Mouse (Mus musculus): ENCODE results near the gene Rex1bd. TPM values are rescaled to one million over a fixed set of nuclear protein-coding genes. Genes with fewer than 3 reads are reported as not detected.
A peak's percentile ranks its signal among the peaks of the same experiment; 100 is the strongest.

Rex1bd gene
- polyA plus RNA-seq, 1 experiment from 2014 or later, result 172 TPM

GRCm38 (mm10) chr8:70490880-70491495, 15.6 kb downstream of the Rex1bd start:
- H3K4me1 ChIP-seq (ENCODE audit: control insufficient read depth, insufficient read depth, low read length), result peaks cover 37% of the 10 kb centered on the region
- no peak overlapping the region for H3K27ac ChIP-seq (ENCODE audit: low read depth, low read length)
- no peak overlapping the region for H3K4me2 ChIP-seq (ENCODE audit: low read depth, low read length)
- H3K36me3 ChIP-seq (ENCODE audit: control insufficient read depth, insufficient read depth, low read length), result no peaks in the 10 kb centered on the region
- no peak overlapping the region for H3K4me3 ChIP-seq (ENCODE audit: low read depth, low read length)
- 2% methylated on average over 20 of the region's 20 CpGs for WGBS
- no peaks in the 10 kb centered on the region for H3K9me3 ChIP-seq (ENCODE audit: control insufficient read depth, low read length)
- H3K9ac ChIP-seq (replicated peaks; ENCODE audit: low read depth, low read length), result no peak overlapping the region
- ATAC-seq (ENCODE audit: low read depth), result no peak
- H3K27me3 ChIP-seq (ENCODE audit: control insufficient read depth, insufficient read depth, low read length), result peaks cover 77% of the 10 kb centered on the region

- peaks cover 37% of the 10 kb centered on the region for H3K4me1 ChIP-seq (ENCODE audit: control insufficient read depth, insufficient read depth, low read length)
- H3K27me3 ChIP-seq (ENCODE audit: control insufficient read depth, insufficient read depth, low read length), result peaks cover 77% of the 10 kb centered on the region
- ATAC-seq (ENCODE audit: low read depth), result no peak
- H3K9me3 ChIP-seq (ENCODE audit: control insufficient read depth, low read length), result no peaks in the 10 kb centered on the region
- no peaks in the 10 kb centered on the region for H3K36me3 ChIP-seq (ENCODE audit: control insufficient read depth, insufficient read depth, low read length)
- 9% methylated on average over 10 of the region's 10 CpGs for WGBS
- H3K4me2 ChIP-seq (ENCODE audit: low read depth, low read length), result no peak overlapping the region
- H3K27ac ChIP-seq (ENCODE audit: low read depth, low read length), result no peak overlapping the region
- H3K9ac ChIP-seq (replicated peaks; ENCODE audit: low read depth, low read length), result no peak overlapping the region
- no peak overlapping the region for H3K4me3 ChIP-seq (ENCODE audit: low read depth, low read length)
Observed at GRCm38 (mm10) chr8:70490061-70490879, 16.3 kb downstream of the Rex1bd start.

GRCm38 (mm10) chr8:70489576-70489975, 17.0 kb downstream of the Rex1bd start:
- no peak overlapping the region for H3K9ac ChIP-seq (replicated peaks; ENCODE audit: low read depth, low read length)
- peaks cover 37% of the 10 kb centered on the region for H3K4me1 ChIP-seq (ENCODE audit: control insufficient read depth, insufficient read depth, low read length)
- H3K27ac ChIP-seq (ENCODE audit: low read depth, low read length), result no peak overlapping the region
- under 1% methylated on average over 31 of the region's 41 CpGs for WGBS
- ATAC-seq (ENCODE audit: low read depth), result no peak
- H3K9me3 ChIP-seq (ENCODE audit: control insufficient read depth, low read length), result no peaks in the 10 kb centered on the region
- no peak overlapping the region for H3K4me2 ChIP-seq (ENCODE audit: low read depth, low read length)
- no peaks in the 10 kb centered on the region for H3K36me3 ChIP-seq (ENCODE audit: control insufficient read depth, insufficient read depth, low read length)
- peaks cover 74% of the 10 kb centered on the region for H3K27me3 ChIP-seq (ENCODE audit: control insufficient read depth, insufficient read depth, low read length)
- no peak overlapping the region; the same call in 1 of the 2 replicates for H3K4me3 ChIP-seq (ENCODE audit: low read depth, low read length)

GRCm38 (mm10) chr8:70488931-70489470, 17.6 kb downstream of the Rex1bd start:
- H3K4me2 ChIP-seq (ENCODE audit: low read depth, low read length), result 0 out of 2 replicates have a peak overlapping the region, but pooled peaks have one; percentile 6
- peak overlapping the region; percentile 9; the same call in 1 of the 2 replicates for H3K4me3 ChIP-seq (ENCODE audit: low read depth, low read length)
- peaks cover 4% of the 10 kb centered on the region; the same call in 1 of the 2 replicates for H3K36me3 ChIP-seq (ENCODE audit: control insufficient read depth, insufficient read depth, low read length)
- H3K27ac ChIP-seq (ENCODE audit: low read depth, low read length), result no peak overlapping the region
- no peak for ATAC-seq (ENCODE audit: low read depth)
- H3K4me1 ChIP-seq (ENCODE audit: control insufficient read depth, insufficient read depth, low read length), result peaks cover 35% of the 10 kb centered on the region
- H3K9ac ChIP-seq (replicated peaks; ENCODE audit: low read depth, low read length), result no peak overlapping the region
- under 1% methylated on average over 14 of the region's 14 CpGs for WGBS
- no peaks in the 10 kb centered on the region for H3K9me3 ChIP-seq (ENCODE audit: control insufficient read depth, low read length)
- H3K27me3 ChIP-seq (ENCODE audit: control insufficient read depth, insufficient read depth, low read length), result peaks cover 71% of the 10 kb centered on the region

GRCm38 (mm10) chr8:70487993-70488796, 18.4 kb downstream of the Rex1bd start:
- H3K4me1 ChIP-seq (ENCODE audit: control insufficient read depth, insufficient read depth, low read length), result peaks cover 29% of the 10 kb centered on the region
- H3K9me3 ChIP-seq (ENCODE audit: control insufficient read depth, low read length), result no peaks in the 10 kb centered on the region
- no peak overlapping the region for H3K9ac ChIP-seq (replicated peaks; ENCODE audit: low read depth, low read length)
- H3K27me3 ChIP-seq (ENCODE audit: control insufficient read depth, insufficient read depth, low read length), result peaks cover 63% of the 10 kb centered on the region
- H3K27ac ChIP-seq (ENCODE audit: low read depth, low read length), result no peak overlapping the region
- ATAC-seq (ENCODE audit: low read depth), result no peak
- peaks cover 5% of the 10 kb centered on the region; the same call in 1 of the 2 replicates for H3K36me3 ChIP-seq (ENCODE audit: control insufficient read depth, insufficient read depth, low read length)
- 2% methylated on average over 55 of the region's 55 CpGs for WGBS
- H3K4me2 ChIP-seq (ENCODE audit: low read depth, low read length), result peak overlapping the region; percentile 75
- H3K4me3 ChIP-seq (ENCODE audit: low read depth, low read length), result peak overlapping the region; percentile 9; the same call in 1 of the 2 replicates

GRCm38 (mm10) chr8:70486941-70487520, 19.5 kb downstream of the Rex1bd start, which contains the start of gene Tmem59l:
Gene Tmem59l, minus strand, starts transcription at chr8:70487358.
- Histone ChIP-seq H3K36me3 (ENCODE audit: control insufficient read depth, insufficient read depth, low read length) (peaks cover 5% of the 10 kb centered on the region; the same call in 1 of the 2 replicates), H3K27me3 (ENCODE audit: control insufficient read depth, insufficient read depth, low read length) (peaks cover 52% of the 10 kb centered on the region), H3K4me1 (ENCODE audit: control insufficient read depth, insufficient read depth, low read length) (peaks cover 19% of the 10 kb centered on the region), H3K9ac (replicated peaks; ENCODE audit: low read depth, low read length) (peak within 1 kb of the TSS; percentile 78), H3K4me3 (ENCODE audit: low read depth, low read length) (peak within 1 kb of the TSS; percentile 57), H3K9me3 (ENCODE audit: control insufficient read depth, low read length) (no peaks in the 10 kb centered on the region), H3K4me2 (ENCODE audit: low read depth, low read length) (peak within 1 kb of the TSS; percentile 75), H3K27ac (ENCODE audit: low read depth, low read length) (0 out of 2 replicates have a peak within 1 kb of the TSS, but pooled peaks have one; percentile 7)
- WGBS, result 4% methylated on average over 30 of the region's 33 CpGs
- ATAC-seq (ENCODE audit: low read depth), result peak; percentile 84

- peak overlapping the region; percentile 78 for H3K9ac ChIP-seq (replicated peaks; ENCODE audit: low read depth, low read length)
- ATAC-seq (ENCODE audit: low read depth), result no peak
- H3K27ac ChIP-seq (ENCODE audit: low read depth, low read length), result no peak overlapping the region
- 56% methylated on average over 7 of the region's 7 CpGs for WGBS
- peak overlapping the region; percentile 75 for H3K4me2 ChIP-seq (ENCODE audit: low read depth, low read length)
- peak overlapping the region; percentile 57; the same call in 1 of the 2 replicates for H3K4me3 ChIP-seq (ENCODE audit: low read depth, low read length)
- peaks cover 19% of the 10 kb centered on the region for H3K4me1 ChIP-seq (ENCODE audit: control insufficient read depth, insufficient read depth, low read length)
- no peaks in the 10 kb centered on the region for H3K9me3 ChIP-seq (ENCODE audit: control insufficient read depth, low read length)
- peaks cover 44% of the 10 kb centered on the region for H3K27me3 ChIP-seq (ENCODE audit: control insufficient read depth, insufficient read depth, low read length)
- peaks cover 5% of the 10 kb centered on the region; the same call in 1 of the 2 replicates for H3K36me3 ChIP-seq (ENCODE audit: control insufficient read depth, insufficient read depth, low read length)
Observed at GRCm38 (mm10) chr8:70486191-70486681, 20.3 kb downstream of the Rex1bd start.

GRCm38 (mm10) chr8:70482943-70483342, 23.6 kb downstream of the Rex1bd start:
- ATAC-seq (ENCODE audit: low read depth), result no peak
- Histone ChIP-seq H3K4me2 (ENCODE audit: low read depth, low read length) (no peak overlapping the region), H3K27me3 (ENCODE audit: control insufficient read depth, insufficient read depth, low read length) (peaks cover 18% of the 10 kb centered on the region), H3K9ac (replicated peaks; ENCODE audit: low read depth, low read length) (no peak overlapping the region), H3K4me3 (ENCODE audit: low read depth, low read length) (no peak overlapping the region), H3K36me3 (ENCODE audit: control insufficient read depth, insufficient read depth, low read length) (peaks cover 5% of the 10 kb centered on the region; the same call in 1 of the 2 replicates), H3K4me1 (ENCODE audit: control insufficient read depth, insufficient read depth, low read length) (peaks cover 11% of the 10 kb centered on the region; the same call in 1 of the 2 replicates), H3K9me3 (ENCODE audit: control insufficient read depth, low read length) (no peaks in the 10 kb centered on the region), H3K27ac (ENCODE audit: low read depth, low read length) (no peak overlapping the region)
- 69% methylated on average over 2 of the region's 2 CpGs for WGBS
